ENCODE assay signal across 15 mouse cellular contexts in genomic region chr16:24454493-24454892, GRCm38 (mm10).
A peak's percentile ranks its signal among the peaks of the same experiment; 100 is the strongest.
DNase-seq lines count a peak whose midpoint lies in the region; ATAC-seq and TF ChIP-seq lines count a peak whose summit lies in the region.
"Had no signal": no experiment of that assay in that cellular context is flagged by ENCODE, and none has a peak within 500 bp of the region (broad histone marks: within the 10 kb centered on the region; RNA-seq: fewer than 3 reads in every experiment).

No protein-coding gene starts in this region.

- H3K9me3 ChIP-seq in intestine, embryonic 14.5 days (ENCODE audit: control insufficient read depth, low read length), result no peaks in the 10 kb centered on the region
- H3K9me3 ChIP-seq in intestine, postnatal 0 days (ENCODE audit: control insufficient read depth), result no peaks in the 10 kb centered on the region
- H3K9me3 ChIP-seq in midbrain, embryonic 11.5 days (ENCODE audit: control insufficient read depth, low read length), result no peaks in the 10 kb centered on the region
- H3K9me3 ChIP-seq in midbrain, embryonic 15.5 days, result no peaks in the 10 kb centered on the region
- H3K9me3 ChIP-seq in intestine, embryonic 16.5 days (ENCODE audit: control insufficient read depth, low read length), result no peaks in the 10 kb centered on the region
- H3K9me3 ChIP-seq in hindbrain, embryonic 11.5 days (ENCODE audit: control insufficient read depth, low read length), result no peaks in the 10 kb centered on the region
- H3K9me3 ChIP-seq: neural tube, embryonic 12.5 days had no signal

- TF ChIP-seq CTCF in intestine, postnatal 0 days (IDR thresholded peaks at IDR 0.05; ENCODE audit: low read depth), result no peak

- peaks cover 53% of the 10 kb centered on the region for H3K4me1 ChIP-seq in intestine, embryonic 14.5 days (replicated peaks; ENCODE audit: control insufficient read depth, insufficient read depth, low read length)
- H3K4me1 ChIP-seq in intestine, postnatal 0 days (replicated peaks; ENCODE audit: control insufficient read depth, insufficient read depth, low read length), result peaks cover 29% of the 10 kb centered on the region
- H3K4me1 ChIP-seq in midbrain, embryonic 11.5 days (ENCODE audit: control insufficient read depth, insufficient read depth, low read length), result peaks cover 5% of the 10 kb centered on the region; the same call in 1 of the 2 replicates
- H3K4me1 ChIP-seq in midbrain, embryonic 15.5 days, result no peaks in the 10 kb centered on the region
- H3K4me1 ChIP-seq in intestine, embryonic 16.5 days (ENCODE audit: control insufficient read depth, insufficient read depth, low read length), result peaks cover 44% of the 10 kb centered on the region
- peaks cover 4% of the 10 kb centered on the region for H3K4me1 ChIP-seq in hindbrain, embryonic 11.5 days (replicated peaks; ENCODE audit: control insufficient read depth, insufficient read depth, low read length)

- ATAC-seq in intestine, embryonic 14.5 days (replicated peaks; ENCODE audit: low FRiP score, low TSS enrichment, low read depth), result no peak
- ATAC-seq in intestine, postnatal 0 days, result no peak
- ATAC-seq in midbrain, embryonic 11.5 days (ENCODE audit: low FRiP score), result no peak
- no peak for ATAC-seq in midbrain, embryonic 15.5 days (replicated peaks)
- peak; percentile 30; the same call in 1 of the 2 replicates for ATAC-seq in intestine, embryonic 16.5 days
- no peak for ATAC-seq in hindbrain, embryonic 11.5 days (ENCODE audit: low FRiP score)

- peak; percentile 61 for DNase-seq in intestine, embryonic 14.5 days (ENCODE audit: low spot score)
- no peak for DNase-seq in midbrain, embryonic 11.5 days (ENCODE audit: low spot score, missing footprints)
- DNase-seq in hindbrain, embryonic 11.5 days (ENCODE audit: low spot score), result no peak
- DNase-seq in frontal cortex, postnatal 25 days (ENCODE audit: low spot score in 2 of 2), result no peak
- no peak for DNase-seq in ovary, postnatal 36 days (ENCODE audit: low spot score)
- DNase-seq: cerebellum, adult 9-10 months; heart, adult 2 months; heart, postnatal 4 days; kidney, adult 18-20 months; lung, postnatal 10 days; midbrain, embryonic 14.5 days had no signal

- H3K4me2 ChIP-seq in intestine, embryonic 14.5 days (ENCODE audit: low read length), result no peak overlapping the region
- no peak overlapping the region for H3K4me2 ChIP-seq in intestine, postnatal 0 days (replicated peaks; ENCODE audit: low read depth)
- H3K4me2 ChIP-seq in midbrain, embryonic 11.5 days, result no peak overlapping the region
- no peak overlapping the region for H3K4me2 ChIP-seq in midbrain, embryonic 15.5 days
- H3K4me2 ChIP-seq in intestine, embryonic 16.5 days (ENCODE audit: low read depth, low read length), result no peak overlapping the region; the same call in 1 of the 2 replicates
- H3K4me2 ChIP-seq in hindbrain, embryonic 11.5 days (replicated peaks; ENCODE audit: low read depth, low read length), result no peak overlapping the region
- H3K4me2 ChIP-seq: neural tube, embryonic 12.5 days had no signal

- 6% methylated on average over 4 of the region's 4 CpGs for WGBS in intestine, embryonic 14.5 days
- 10% methylated on average over 4 of the region's 4 CpGs for WGBS in intestine, postnatal 0 days
- 50% methylated on average over 4 of the region's 4 CpGs for WGBS in midbrain, embryonic 11.5 days
- 48% methylated on average over 4 of the region's 4 CpGs for WGBS in midbrain, embryonic 15.5 days
- WGBS in intestine, embryonic 16.5 days, result 13% methylated on average over 4 of the region's 4 CpGs
- 30% methylated on average over 4 of the region's 4 CpGs for WGBS in hindbrain, embryonic 11.5 days

- H3K9ac ChIP-seq in intestine, embryonic 14.5 days (ENCODE audit: low read length), result no peak overlapping the region
- H3K9ac ChIP-seq in intestine, postnatal 0 days (ENCODE audit: low read depth, low read length), result no peak overlapping the region
- peak overlapping the region; percentile 33; the same call in 1 of the 2 replicates for H3K9ac ChIP-seq in midbrain, embryonic 11.5 days (ENCODE audit: low read length)
- no peak overlapping the region for H3K9ac ChIP-seq in midbrain, embryonic 15.5 days
- H3K9ac ChIP-seq in intestine, embryonic 16.5 days (ENCODE audit: low read depth, low read length), result peak overlapping the region; percentile 21; the same call in 1 of the 2 replicates
- H3K9ac ChIP-seq in hindbrain, embryonic 11.5 days (ENCODE audit: low read depth, low read length), result no peak overlapping the region
- H3K9ac ChIP-seq: neural tube, embryonic 12.5 days had no signal

- no peak overlapping the region for H3K4me3 ChIP-seq in intestine, embryonic 14.5 days (ENCODE audit: low read depth, low read length)
- H3K4me3 ChIP-seq in intestine, postnatal 0 days (ENCODE audit: low read depth, low read length), result no peak overlapping the region
- H3K4me3 ChIP-seq in midbrain, embryonic 11.5 days (ENCODE audit: low read depth, low read length), result no peak overlapping the region
- no peak overlapping the region for H3K4me3 ChIP-seq in midbrain, embryonic 15.5 days
- no peak overlapping the region for H3K4me3 ChIP-seq in intestine, embryonic 16.5 days (ENCODE audit: low read length)
- H3K4me3 ChIP-seq in hindbrain, embryonic 11.5 days (ENCODE audit: low read depth, low read length), result no peak overlapping the region
- H3K4me3 ChIP-seq: heart, adult 2 months; neural tube, embryonic 12.5 days had no signal

- H3K36me3 ChIP-seq in intestine, embryonic 14.5 days (ENCODE audit: control insufficient read depth, insufficient read depth, low read length), result peaks cover 22% of the 10 kb centered on the region
- H3K36me3 ChIP-seq in intestine, postnatal 0 days (ENCODE audit: control insufficient read depth, insufficient read depth), result peaks cover 5% of the 10 kb centered on the region; the same call in 1 of the 2 replicates
- no peaks in the 10 kb centered on the region; the same call in 1 of the 2 replicates for H3K36me3 ChIP-seq in midbrain, embryonic 11.5 days (ENCODE audit: control insufficient read depth, insufficient read depth, low read length)
- H3K36me3 ChIP-seq in midbrain, embryonic 15.5 days (replicated peaks), result no peaks in the 10 kb centered on the region
- H3K36me3 ChIP-seq in intestine, embryonic 16.5 days (ENCODE audit: control insufficient read depth, insufficient read depth, low read length), result 0 out of 2 replicates have a peak, but pooled peaks cover 2% of the 10 kb centered on the region
- no peaks in the 10 kb centered on the region for H3K36me3 ChIP-seq in hindbrain, embryonic 11.5 days (ENCODE audit: control insufficient read depth, insufficient read depth, low read length)
- H3K36me3 ChIP-seq: neural tube, embryonic 12.5 days had no signal

- H3K27me3 ChIP-seq in intestine, embryonic 14.5 days (replicated peaks; ENCODE audit: control insufficient read depth, insufficient read depth, low read length), result no peaks in the 10 kb centered on the region
- H3K27me3 ChIP-seq in intestine, postnatal 0 days (replicated peaks; ENCODE audit: control insufficient read depth, insufficient read depth, low read length), result no peaks in the 10 kb centered on the region
- H3K27me3 ChIP-seq in midbrain, embryonic 11.5 days (ENCODE audit: control insufficient read depth, insufficient read depth, low read length), result no peaks in the 10 kb centered on the region
- H3K27me3 ChIP-seq in midbrain, embryonic 15.5 days (replicated peaks), result no peaks in the 10 kb centered on the region
- H3K27me3 ChIP-seq in intestine, embryonic 16.5 days (replicated peaks; ENCODE audit: control insufficient read depth, insufficient read depth, low read length), result no peaks in the 10 kb centered on the region
- no peaks in the 10 kb centered on the region for H3K27me3 ChIP-seq in hindbrain, embryonic 11.5 days (ENCODE audit: control insufficient read depth, insufficient read depth, low read length)
- H3K27me3 ChIP-seq: neural tube, embryonic 12.5 days had no signal

- peak overlapping the region; percentile 71 for H3K27ac ChIP-seq in intestine, embryonic 14.5 days (ENCODE audit: low read depth)
- H3K27ac ChIP-seq in intestine, postnatal 0 days (ENCODE audit: low read depth, low read length), result no peak overlapping the region
- no peak overlapping the region for H3K27ac ChIP-seq in midbrain, embryonic 11.5 days (ENCODE audit: low read depth, low read length)
- no peak overlapping the region for H3K27ac ChIP-seq in midbrain, embryonic 15.5 days
- H3K27ac ChIP-seq in intestine, embryonic 16.5 days (ENCODE audit: low read length), result peak overlapping the region; percentile 73
- H3K27ac ChIP-seq in hindbrain, embryonic 11.5 days (ENCODE audit: low read depth, low read length), result no peak overlapping the region
- H3K27ac ChIP-seq: heart, adult 2 months; neural tube, embryonic 12.5 days had no signal

Comparison
In these comparisons a context has a peak if more than half of its experiments do, and no peak if none do; other contexts are left out.
1. H3K27ac ChIP-seq: peak in intestine, embryonic 14.5 days (single experiment) and intestine, embryonic 16.5 days (single experiment); none in intestine, postnatal 0 days (single experiment), midbrain, embryonic 11.5 days (single experiment), midbrain, embryonic 15.5 days (single experiment) and hindbrain, embryonic 11.5 days (single experiment).
2. H3K9ac ChIP-seq: peak in midbrain, embryonic 11.5 days (single experiment) and intestine, embryonic 16.5 days (single experiment); none in intestine, embryonic 14.5 days (single experiment), intestine, postnatal 0 days (single experiment), midbrain, embryonic 15.5 days (single experiment) and hindbrain, embryonic 11.5 days (single experiment).